Mouse (Mus musculus): ENCODE measurements around the gene Lhfp. TPM values are rescaled to one million over a fixed set of nuclear protein-coding genes. Genes with fewer than 3 reads are reported as not detected.
A peak's percentile ranks its signal among the peaks of the same experiment; 100 is the strongest.

Lhfp gene
- polyA plus RNA-seq, 1 experiment: 33.0 TPM

DNA sequence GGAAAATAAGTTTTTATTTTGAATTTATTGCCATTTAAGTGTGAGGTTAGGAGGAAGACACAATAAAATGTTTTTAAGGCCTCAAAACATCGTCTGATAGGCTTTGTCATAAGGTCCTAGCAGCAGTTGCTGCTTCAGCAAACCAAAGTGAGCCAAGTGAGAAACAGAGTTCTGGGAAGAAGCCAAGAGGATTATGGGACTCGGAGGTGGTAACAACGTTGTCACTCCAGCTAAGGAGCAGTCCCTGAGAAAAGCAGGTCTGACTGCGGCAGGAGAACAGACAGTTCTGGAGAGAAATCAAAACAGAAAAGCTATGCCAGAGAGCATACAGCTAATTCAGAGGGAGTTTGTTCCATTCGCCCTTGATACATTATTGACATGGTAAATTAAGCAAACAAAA, 260.5 kb downstream of the Lhfp start:
- H3ac ChIP-seq (ENCODE audit: control insufficient read depth, insufficient read length, low read depth): no peak overlapping the region
- H3K27me3 ChIP-seq (ENCODE audit: control insufficient read depth, insufficient read depth, insufficient read length): no peaks in the 10 kb centered on the region
- H3K79me3 ChIP-seq (ENCODE audit: low read depth): no peaks in the 10 kb centered on the region
- H3K79me2 ChIP-seq (ENCODE audit: control insufficient read depth, insufficient read depth): no peaks in the 10 kb centered on the region
- TF ChIP-seq CTCF (IDR thresholded peaks at IDR 0.05; ENCODE audit: control insufficient read depth, insufficient read depth, insufficient read length): no peak
- TF ChIP-seq MYOD1 (IDR thresholded peaks at IDR 0.05; ENCODE audit: control insufficient read depth, insufficient read length, low read depth): no peak
- TF ChIP-seq USF1 (IDR thresholded peaks at IDR 0.05; ENCODE audit: low read depth): no peak
- no peak for TF ChIP-seq MYOG (IDR thresholded peaks at IDR 0.05; ENCODE audit: control insufficient read depth, extremely low read depth, insufficient read length)
- TF ChIP-seq CEBPB (IDR thresholded peaks at IDR 0.05; ENCODE audit: low read depth): no peak
- TF ChIP-seq FOSL1 (IDR thresholded peaks at IDR 0.05; ENCODE audit: insufficient read depth, low read length, poor library complexity, severe bottlenecking): no peak
- no peak for TF ChIP-seq MAX (IDR thresholded peaks at IDR 0.05)
- H3K4me3 ChIP-seq (ENCODE audit: insufficient read depth, poor library complexity, severe bottlenecking): no peak overlapping the region
- no peaks in the 10 kb centered on the region for H3K36me3 ChIP-seq (ENCODE audit: control insufficient read depth, insufficient read depth)

GRCm38 (mm10) chr3:53304123-53304900, 263.0 kb downstream of the Lhfp start:
- TF ChIP-seq CEBPB (IDR thresholded peaks at IDR 0.05; ENCODE audit: low read depth) (peak; percentile 83), MYOD1 (IDR thresholded peaks at IDR 0.05; ENCODE audit: control insufficient read depth, insufficient read length, low read depth) (no peak), MYOG (IDR thresholded peaks at IDR 0.05; ENCODE audit: control insufficient read depth, extremely low read depth, insufficient read length) (no peak), USF1 (IDR thresholded peaks at IDR 0.05; ENCODE audit: low read depth) (no peak), CTCF (IDR thresholded peaks at IDR 0.05; ENCODE audit: control insufficient read depth, insufficient read depth, insufficient read length) (no peak), MAX (IDR thresholded peaks at IDR 0.05) (no peak), FOSL1 (IDR thresholded peaks at IDR 0.05; ENCODE audit: insufficient read depth, low read length, poor library complexity, severe bottlenecking) (peak; percentile 60)
- H3K79me2 ChIP-seq (ENCODE audit: control insufficient read depth, insufficient read depth): no peaks in the 10 kb centered on the region
- H3K27me3 ChIP-seq (ENCODE audit: control insufficient read depth, insufficient read depth, insufficient read length): no peaks in the 10 kb centered on the region
- no peak overlapping the region for H3ac ChIP-seq (ENCODE audit: control insufficient read depth, insufficient read length, low read depth)
- no peaks in the 10 kb centered on the region for H3K79me3 ChIP-seq (ENCODE audit: low read depth)
- H3K36me3 ChIP-seq (ENCODE audit: control insufficient read depth, insufficient read depth): no peaks in the 10 kb centered on the region
- no peak overlapping the region for H3K4me3 ChIP-seq (ENCODE audit: insufficient read depth, poor library complexity, severe bottlenecking)

DNA sequence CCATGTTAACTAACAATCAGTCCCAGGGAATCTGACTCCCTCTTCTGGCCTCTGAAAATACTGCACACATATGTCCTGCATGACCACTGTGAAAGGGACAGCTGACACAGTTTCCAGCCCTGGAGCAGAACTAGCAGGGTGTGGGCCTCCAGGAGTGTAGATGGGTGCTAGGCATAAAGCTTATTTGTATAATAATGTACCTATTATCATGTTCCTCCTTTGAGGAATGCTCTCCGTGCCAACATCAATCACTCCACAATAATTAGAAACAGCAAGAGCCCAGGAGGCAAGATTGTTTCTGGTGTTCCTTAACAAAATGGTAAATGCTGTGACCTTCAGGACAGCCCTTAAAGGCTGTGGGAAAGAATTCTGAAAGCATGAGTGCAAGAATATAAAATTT, 264.5 kb downstream of the Lhfp start:
- no peak overlapping the region for H3ac ChIP-seq (ENCODE audit: control insufficient read depth, insufficient read length, low read depth)
- H3K4me3 ChIP-seq (ENCODE audit: insufficient read depth, poor library complexity, severe bottlenecking): no peak overlapping the region
- no peaks in the 10 kb centered on the region for H3K79me2 ChIP-seq (ENCODE audit: control insufficient read depth, insufficient read depth)
- TF ChIP-seq CEBPB (IDR thresholded peaks at IDR 0.05; ENCODE audit: low read depth) (no peak), MAX (IDR thresholded peaks at IDR 0.05) (no peak), FOSL1 (IDR thresholded peaks at IDR 0.05; ENCODE audit: insufficient read depth, low read length, poor library complexity, severe bottlenecking) (no peak), CTCF (IDR thresholded peaks at IDR 0.05; ENCODE audit: control insufficient read depth, insufficient read depth, insufficient read length) (no peak), MYOD1 (IDR thresholded peaks at IDR 0.05; ENCODE audit: control insufficient read depth, insufficient read length, low read depth) (no peak), MYOG (IDR thresholded peaks at IDR 0.05; ENCODE audit: control insufficient read depth, extremely low read depth, insufficient read length) (no peak), USF1 (IDR thresholded peaks at IDR 0.05; ENCODE audit: low read depth) (no peak)
- H3K27me3 ChIP-seq (ENCODE audit: control insufficient read depth, insufficient read depth, insufficient read length): no peaks in the 10 kb centered on the region
- H3K36me3 ChIP-seq (ENCODE audit: control insufficient read depth, insufficient read depth): no peaks in the 10 kb centered on the region
- no peaks in the 10 kb centered on the region for H3K79me3 ChIP-seq (ENCODE audit: low read depth)

DNA sequence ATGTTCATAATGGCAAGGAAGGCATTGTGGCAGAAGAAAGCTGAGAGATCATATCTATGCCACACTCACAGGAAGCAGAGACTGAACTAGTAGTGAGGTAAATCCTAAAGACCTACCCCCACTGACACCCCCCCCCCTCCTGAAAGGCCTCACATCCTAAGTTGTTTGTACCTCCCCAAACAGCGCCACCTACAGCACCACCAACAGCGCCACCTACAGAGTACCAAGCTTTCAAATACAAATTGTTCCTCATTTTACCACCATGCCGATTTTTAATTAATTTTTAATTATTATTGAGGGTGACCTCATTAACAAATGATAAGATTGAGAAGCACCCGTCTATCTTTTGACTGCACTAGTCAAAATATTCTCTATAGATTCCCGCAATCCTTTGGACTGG, 267.3 kb downstream of the Lhfp start:
- Histone ChIP-seq H3K36me3 (ENCODE audit: control insufficient read depth, insufficient read depth) (no peaks in the 10 kb centered on the region), H3K4me3 (ENCODE audit: insufficient read depth, poor library complexity, severe bottlenecking) (no peak overlapping the region), H3K27me3 (ENCODE audit: control insufficient read depth, insufficient read depth, insufficient read length) (no peaks in the 10 kb centered on the region), H3ac (ENCODE audit: control insufficient read depth, insufficient read length, low read depth) (no peak overlapping the region), H3K79me2 (ENCODE audit: control insufficient read depth, insufficient read depth) (no peaks in the 10 kb centered on the region), H3K79me3 (ENCODE audit: low read depth) (no peaks in the 10 kb centered on the region)
- TF ChIP-seq FOSL1 (IDR thresholded peaks at IDR 0.05; ENCODE audit: insufficient read depth, low read length, poor library complexity, severe bottlenecking): no peak
- TF ChIP-seq CEBPB (IDR thresholded peaks at IDR 0.05; ENCODE audit: low read depth): no peak
- TF ChIP-seq USF1 (IDR thresholded peaks at IDR 0.05; ENCODE audit: low read depth): no peak
- TF ChIP-seq MAX (IDR thresholded peaks at IDR 0.05): no peak
- TF ChIP-seq MYOG (IDR thresholded peaks at IDR 0.05; ENCODE audit: control insufficient read depth, extremely low read depth, insufficient read length): no peak
- TF ChIP-seq CTCF (IDR thresholded peaks at IDR 0.05; ENCODE audit: control insufficient read depth, insufficient read depth, insufficient read length): no peak
- TF ChIP-seq MYOD1 (IDR thresholded peaks at IDR 0.05; ENCODE audit: control insufficient read depth, insufficient read length, low read depth): no peak

DNA sequence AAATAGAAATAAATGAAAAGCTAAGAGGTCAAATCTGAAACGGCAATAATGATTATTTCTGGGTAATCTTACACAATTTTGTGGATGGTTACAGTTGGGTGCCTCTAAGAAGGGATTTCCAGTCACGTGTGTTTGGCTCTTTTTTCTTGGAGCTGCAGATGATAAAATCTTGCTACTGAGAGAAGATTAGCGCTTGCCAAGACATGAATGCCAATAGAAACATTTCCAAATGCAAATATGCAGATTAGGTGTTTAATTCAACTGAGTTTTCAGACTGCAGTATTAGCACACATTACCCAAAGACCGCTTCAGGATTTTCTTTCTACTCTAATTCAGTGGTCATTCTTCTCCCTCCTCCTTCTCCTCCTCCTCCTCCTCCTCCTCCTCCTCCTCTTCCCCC, 268.8 kb downstream of the Lhfp start:
- H3K79me3 ChIP-seq (ENCODE audit: low read depth): no peaks in the 10 kb centered on the region
- H3K4me3 ChIP-seq (ENCODE audit: insufficient read depth, poor library complexity, severe bottlenecking): no peak overlapping the region
- no peaks in the 10 kb centered on the region for H3K79me2 ChIP-seq (ENCODE audit: control insufficient read depth, insufficient read depth)
- no peak for TF ChIP-seq FOSL1 (IDR thresholded peaks at IDR 0.05; ENCODE audit: insufficient read depth, low read length, poor library complexity, severe bottlenecking)
- no peak for TF ChIP-seq CTCF (IDR thresholded peaks at IDR 0.05; ENCODE audit: control insufficient read depth, insufficient read depth, insufficient read length)
- no peak for TF ChIP-seq USF1 (IDR thresholded peaks at IDR 0.05; ENCODE audit: low read depth)
- TF ChIP-seq MAX (IDR thresholded peaks at IDR 0.05): no peak
- no peak for TF ChIP-seq MYOG (IDR thresholded peaks at IDR 0.05; ENCODE audit: control insufficient read depth, extremely low read depth, insufficient read length)
- H3K27me3 ChIP-seq (ENCODE audit: control insufficient read depth, insufficient read depth, insufficient read length): no peaks in the 10 kb centered on the region
- H3K36me3 ChIP-seq (ENCODE audit: control insufficient read depth, insufficient read depth): no peaks in the 10 kb centered on the region
- no peak overlapping the region for H3ac ChIP-seq (ENCODE audit: control insufficient read depth, insufficient read length, low read depth)

Data from C2C12 (cell line).